Mouse (Mus musculus): Measurements from ENCODE around the gene Plxnb2. TPM values are rescaled to one million over a fixed set of nuclear protein-coding genes. Genes with fewer than 3 reads are reported as not detected.

Gene Plxnb2
- polyA plus RNA-seq, 1 experiment from 2014 or later: 122 TPM

DNA sequence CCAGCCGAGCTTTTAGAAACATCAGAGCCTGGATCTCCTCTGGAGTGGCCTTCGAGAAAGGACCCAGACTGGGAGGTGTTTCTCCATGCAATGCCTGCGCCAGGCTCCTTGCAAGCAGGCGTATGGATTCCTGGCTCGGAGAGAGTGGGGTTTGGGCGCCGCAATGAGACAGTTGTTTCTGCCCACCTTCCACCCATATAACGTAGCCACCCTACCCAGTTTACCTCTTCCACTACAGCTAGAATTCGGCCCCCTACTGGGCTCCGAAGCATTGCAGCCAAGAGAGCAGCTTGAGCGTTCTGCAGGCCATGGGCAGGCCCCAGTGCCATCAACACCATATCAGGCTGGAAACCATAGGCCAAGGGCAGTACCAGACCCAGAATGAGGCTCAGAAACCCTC lies 57.0 kb downstream of the Plxnb2 start:
- H3K4me1 ChIP-seq (ENCODE audit: control insufficient read depth, insufficient read depth, low read length): peaks cover 24% of the 10 kb centered on the region
- no peak for ATAC-seq (ENCODE audit: insufficient number of reproducible peaks, low FRiP score, low TSS enrichment, low read depth)
- 28% methylated on average over 11 of the region's 11 CpGs for whole genome bisulfite sequencing
- no peaks in the 10 kb centered on the region for H3K27me3 ChIP-seq (ENCODE audit: control insufficient read depth, insufficient read depth, low read length)
- peaks cover 2% of the 10 kb centered on the region; the same call in 1 of the 2 replicates for H3K36me3 ChIP-seq (ENCODE audit: control insufficient read depth, insufficient read depth, low read length)
- H3K4me3 ChIP-seq (ENCODE audit: low read depth, low read length): peak overlapping the region; percentile 89
- peak overlapping the region; percentile 82 for H3K9ac ChIP-seq (ENCODE audit: low read length)
- H3K9me3 ChIP-seq (ENCODE audit: control insufficient read depth, low read length): no peaks in the 10 kb centered on the region
- H3K27ac ChIP-seq (replicated peaks; ENCODE audit: low read depth, low read length): no peak overlapping the region; the same call in 1 of the 2 replicates
- peak overlapping the region; percentile 88 for H3K4me2 ChIP-seq (ENCODE audit: low read depth, severe bottlenecking)
- DNase-seq (ENCODE audit: low spot score): peak; percentile 55

DNA sequence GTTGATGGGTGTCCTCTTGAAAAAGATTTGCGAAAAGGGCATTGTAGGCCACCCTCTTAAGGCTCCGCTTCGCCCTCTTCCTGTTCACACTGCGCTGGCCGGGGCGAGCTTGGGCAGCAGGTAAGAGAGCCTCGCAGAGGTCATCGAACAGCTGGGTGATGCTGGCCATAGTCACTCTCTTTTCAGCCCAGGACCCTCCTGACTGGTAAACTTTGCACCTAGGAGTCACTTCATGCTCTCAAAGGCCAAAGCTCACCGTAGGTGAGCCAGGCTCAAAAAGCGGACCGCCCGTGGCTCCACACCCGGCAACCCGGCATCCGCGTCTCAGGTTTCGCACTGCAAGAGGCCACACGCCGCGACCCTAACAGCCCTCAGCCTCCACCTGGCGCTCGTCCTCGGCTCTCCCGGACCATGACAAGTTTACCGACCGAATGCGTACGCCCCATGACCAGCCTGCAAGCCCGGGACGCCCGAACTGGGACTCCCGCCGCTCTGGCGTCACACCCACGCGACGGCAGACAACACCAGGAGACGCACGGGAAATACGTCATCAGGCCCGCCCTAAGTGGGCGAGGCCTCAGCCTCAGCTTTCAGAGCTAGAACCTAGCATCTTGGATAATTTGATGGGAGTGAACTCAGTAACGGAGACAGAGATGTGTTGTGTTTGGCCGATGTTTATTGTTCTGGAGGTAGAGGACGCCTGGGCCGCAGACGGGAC lies 57.8 kb downstream of the Plxnb2 start, which contains the start of gene Tubgcp6:
Gene Tubgcp6, minus strand, starts transcription at position 464 of the 718 bp plus-strand sequence.
- peak; percentile 71 for ATAC-seq (ENCODE audit: insufficient number of reproducible peaks, low FRiP score, low TSS enrichment, low read depth)
- H3K27ac ChIP-seq (replicated peaks; ENCODE audit: low read depth, low read length): no peak within 1 kb of the TSS; the same call in 1 of the 2 replicates
- peaks cover 2% of the 10 kb centered on the region for H3K36me3 ChIP-seq (ENCODE audit: control insufficient read depth, insufficient read depth, low read length)
- H3K4me2 ChIP-seq (ENCODE audit: low read depth, severe bottlenecking): peak within 1 kb of the TSS; percentile 88
- peak within 1 kb of the TSS; percentile 89 for H3K4me3 ChIP-seq (ENCODE audit: low read depth, low read length)
- WGBS: under 1% methylated on average over 47 of the region's 47 CpGs
- no peaks in the 10 kb centered on the region for H3K27me3 ChIP-seq (ENCODE audit: control insufficient read depth, insufficient read depth, low read length)
- peak within 1 kb of the TSS; percentile 82 for H3K9ac ChIP-seq (ENCODE audit: low read length)
- no peaks in the 10 kb centered on the region for H3K9me3 ChIP-seq (ENCODE audit: control insufficient read depth, low read length)
- DNase-seq (ENCODE audit: low spot score): peak; percentile 97
- H3K4me1 ChIP-seq (ENCODE audit: control insufficient read depth, insufficient read depth, low read length): peaks cover 20% of the 10 kb centered on the region

DNA sequence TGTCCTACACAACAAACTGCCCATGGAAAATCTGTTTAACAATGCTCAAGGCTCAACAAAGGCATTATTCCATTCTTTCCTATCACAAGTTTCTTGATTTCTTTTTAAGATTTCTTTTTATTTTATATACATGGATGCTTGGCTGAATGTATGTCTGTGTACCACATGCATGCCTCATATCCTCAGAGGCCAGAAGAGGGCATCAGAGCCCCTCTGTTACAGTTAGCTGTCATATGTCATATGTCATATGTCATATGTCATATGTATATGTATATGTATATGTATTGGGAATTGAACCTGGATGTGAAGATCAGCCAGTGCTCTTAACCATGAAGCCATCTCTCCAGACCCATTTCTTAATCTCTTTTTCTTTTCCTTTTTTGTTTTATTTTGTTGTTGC lies 62.6 kb downstream of the Plxnb2 start:
- no peak for DNase-seq (ENCODE audit: low spot score)

DNA sequence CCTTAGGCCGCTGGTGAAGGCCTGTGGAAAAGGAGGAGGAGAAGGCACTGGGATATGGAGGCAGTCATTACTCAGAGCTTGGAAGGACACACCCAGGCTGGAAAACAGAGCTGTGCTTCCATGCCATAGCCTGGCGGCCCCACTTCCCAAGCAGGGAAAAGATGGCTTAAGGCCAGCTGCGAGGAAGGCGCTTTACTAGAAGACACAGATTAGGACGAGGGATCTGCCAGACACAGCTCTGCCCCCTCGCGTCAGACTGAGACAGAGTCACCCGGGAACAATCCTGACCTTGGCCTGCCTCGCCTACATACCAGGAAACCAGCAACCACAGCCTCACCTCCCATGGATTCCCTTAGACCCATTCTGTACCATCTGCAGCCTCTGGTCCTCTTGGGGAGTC lies 70.4 kb downstream of the Plxnb2 start:
- Histone ChIP-seq H3K4me3 (ENCODE audit: low read depth, low read length) (no peak overlapping the region), H3K4me1 (ENCODE audit: control insufficient read depth, insufficient read depth, low read length) (no peaks in the 10 kb centered on the region), H3K36me3 (ENCODE audit: control insufficient read depth, insufficient read depth, low read length) (peaks cover 16% of the 10 kb centered on the region), H3K9ac (ENCODE audit: low read length) (no peak overlapping the region), H3K4me2 (ENCODE audit: low read depth, severe bottlenecking) (no peak overlapping the region), H3K27me3 (ENCODE audit: control insufficient read depth, insufficient read depth, low read length) (no peaks in the 10 kb centered on the region), H3K9me3 (ENCODE audit: control insufficient read depth, low read length) (no peaks in the 10 kb centered on the region), H3K27ac (replicated peaks; ENCODE audit: low read depth, low read length) (no peak overlapping the region)
- DNase-seq (ENCODE audit: low spot score): no peak
- 76% methylated on average over 9 of the region's 9 CpGs for WGBS
- no peak for ATAC-seq (ENCODE audit: insufficient number of reproducible peaks, low FRiP score, low TSS enrichment, low read depth)

More for the DNA sequence above, 62.6 kb downstream of the Plxnb2 start:
- Histone ChIP-seq H3K27ac (replicated peaks; ENCODE audit: low read depth, low read length) (no peak overlapping the region), H3K4me2 (ENCODE audit: low read depth, severe bottlenecking) (no peak overlapping the region), H3K27me3 (ENCODE audit: control insufficient read depth, insufficient read depth, low read length) (no peaks in the 10 kb centered on the region), H3K4me1 (ENCODE audit: control insufficient read depth, insufficient read depth, low read length) (peaks cover 13% of the 10 kb centered on the region), H3K9me3 (ENCODE audit: control insufficient read depth, low read length) (no peaks in the 10 kb centered on the region), H3K9ac (ENCODE audit: low read length) (no peak overlapping the region), H3K36me3 (ENCODE audit: control insufficient read depth, insufficient read depth, low read length) (peaks cover 11% of the 10 kb centered on the region), H3K4me3 (ENCODE audit: low read depth, low read length) (no peak overlapping the region)
- no peak for ATAC-seq (ENCODE audit: insufficient number of reproducible peaks, low FRiP score, low TSS enrichment, low read depth)

DNA sequence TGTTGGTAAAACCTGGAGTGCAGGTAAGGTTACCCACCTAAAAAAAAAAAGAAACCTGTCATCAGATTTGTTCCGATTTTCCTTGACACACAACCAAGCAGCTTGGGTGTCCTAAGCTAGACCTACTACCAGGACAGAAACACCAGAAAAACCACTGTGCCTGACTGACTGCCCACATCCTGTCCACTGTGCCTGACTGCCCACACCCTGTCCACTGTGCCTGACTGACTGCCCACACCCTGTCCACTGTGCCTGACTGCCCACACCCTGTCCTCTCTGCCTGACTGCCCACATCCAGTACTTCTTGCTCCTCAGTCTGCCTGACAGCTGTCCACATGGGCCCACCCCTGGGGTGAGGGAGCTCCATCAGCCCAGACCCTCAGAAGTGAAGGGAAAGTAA lies 73.6 kb downstream of the Plxnb2 start:
- WGBS: 93% methylated on average over 1 of the region's 1 CpGs
- Histone ChIP-seq H3K4me1 (ENCODE audit: control insufficient read depth, insufficient read depth, low read length) (no peaks in the 10 kb centered on the region), H3K9ac (ENCODE audit: low read length) (no peak overlapping the region), H3K4me3 (ENCODE audit: low read depth, low read length) (no peak overlapping the region), H3K4me2 (ENCODE audit: low read depth, severe bottlenecking) (no peak overlapping the region), H3K36me3 (ENCODE audit: control insufficient read depth, insufficient read depth, low read length) (peaks cover 31% of the 10 kb centered on the region), H3K27ac (replicated peaks; ENCODE audit: low read depth, low read length) (no peak overlapping the region), H3K9me3 (ENCODE audit: control insufficient read depth, low read length) (no peaks in the 10 kb centered on the region), H3K27me3 (ENCODE audit: control insufficient read depth, insufficient read depth, low read length) (no peaks in the 10 kb centered on the region)
- ATAC-seq (ENCODE audit: insufficient number of reproducible peaks, low FRiP score, low TSS enrichment, low read depth): no peak
- DNase-seq (ENCODE audit: low spot score): no peak

DNA sequence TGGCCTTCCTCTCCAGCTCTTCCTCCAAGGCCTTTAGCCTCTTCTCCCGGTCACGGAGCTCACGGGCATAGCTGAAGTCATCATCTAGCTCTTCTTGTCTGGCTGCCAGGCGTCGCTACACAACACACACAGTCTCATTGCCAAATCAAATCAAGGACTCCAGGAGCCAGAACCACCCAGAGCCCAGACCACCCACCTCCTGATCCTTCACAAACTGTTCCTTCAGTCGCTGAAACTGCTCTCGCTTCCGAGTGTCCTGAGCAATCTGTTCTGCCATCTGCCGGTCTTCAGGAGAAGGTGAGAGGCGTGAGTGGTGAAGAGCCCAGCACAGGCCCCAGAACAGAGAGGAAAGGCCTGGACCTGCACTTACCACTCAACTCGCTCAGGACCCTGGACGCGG lies 74.5 kb downstream of the Plxnb2 start:
- WGBS: 87% methylated on average over 13 of the region's 13 CpGs
- Histone ChIP-seq H3K27ac (replicated peaks; ENCODE audit: low read depth, low read length) (no peak overlapping the region), H3K4me1 (ENCODE audit: control insufficient read depth, insufficient read depth, low read length) (no peaks in the 10 kb centered on the region), H3K9ac (ENCODE audit: low read length) (no peak overlapping the region), H3K9me3 (ENCODE audit: control insufficient read depth, low read length) (no peaks in the 10 kb centered on the region), H3K27me3 (ENCODE audit: control insufficient read depth, insufficient read depth, low read length) (no peaks in the 10 kb centered on the region), H3K4me3 (ENCODE audit: low read depth, low read length) (no peak overlapping the region), H3K4me2 (ENCODE audit: low read depth, severe bottlenecking) (no peak overlapping the region), H3K36me3 (ENCODE audit: control insufficient read depth, insufficient read depth, low read length) (peaks cover 38% of the 10 kb centered on the region)
- no peak for DNase-seq (ENCODE audit: low spot score)
- ATAC-seq (ENCODE audit: insufficient number of reproducible peaks, low FRiP score, low TSS enrichment, low read depth): no peak

Small RNA genes lying within 50 kb of the gene (microRNA-seq; reads per million reads assigned to microRNA genes)
- gene Mir6958 (7.0 reads per million, percentile 16 among the genes with 10 or more reads in this experiment), gene Mir7118 (not detected)

Other genes starting within 250 kb of the Plxnb2 start
- not detected in 2 replicates for gene Ttll8, start 226.4 kb downstream of the Plxnb2 start, polyA plus RNA-seq (2014; fragmentation: Nextera tagmentation; extraction: Ambion mirVana)
- gene Mlc1, start 201.8 kb downstream of the Plxnb2 start, polyA plus RNA-seq (2014; fragmentation: Nextera tagmentation; extraction: Ambion mirVana): not detected in 2 replicates
- gene Mov10l1, start 197.9 kb downstream of the Plxnb2 start, polyA plus RNA-seq (2014; fragmentation: Nextera tagmentation; extraction: Ambion mirVana): not detected in 2 replicates
- 0.20 and 0.37 TPM in 2 replicates for gene Panx2, start 121.1 kb downstream of the Plxnb2 start, polyA plus RNA-seq (2014; fragmentation: Nextera tagmentation; extraction: Ambion mirVana)
- 46.9 and 49.0 TPM in 2 replicates for gene Trabd, start 105.7 kb downstream of the Plxnb2 start, polyA plus RNA-seq (2014; fragmentation: Nextera tagmentation; extraction: Ambion mirVana)
- 15.4 and 16.9 TPM in 2 replicates for gene Selenoo, start 91.7 kb downstream of the Plxnb2 start, polyA plus RNA-seq (2014; fragmentation: Nextera tagmentation; extraction: Ambion mirVana)
- 22.6 and 23.5 TPM in 2 replicates for gene Tubgcp6, start 57.7 kb downstream of the Plxnb2 start, polyA plus RNA-seq (2014; fragmentation: Nextera tagmentation; extraction: Ambion mirVana)
- gene Hdac10, start 52.1 kb downstream of the Plxnb2 start, polyA plus RNA-seq (2014; fragmentation: Nextera tagmentation; extraction: Ambion mirVana): 9.1 and 9.8 TPM in 2 replicates
- gene Mapk12, start 40.1 kb downstream of the Plxnb2 start, polyA plus RNA-seq (2014; fragmentation: Nextera tagmentation; extraction: Ambion mirVana): 14.3 and 15.2 TPM in 2 replicates
- gene Mapk11, start 31.2 kb downstream of the Plxnb2 start, polyA plus RNA-seq (2014; fragmentation: Nextera tagmentation; extraction: Ambion mirVana): 15.3 and 16.6 TPM in 2 replicates
- 19.4 and 19.8 TPM in 2 replicates for gene Dennd6b, start 15.7 kb upstream of the Plxnb2 start, polyA plus RNA-seq (2014; fragmentation: Nextera tagmentation; extraction: Ambion mirVana)
- gene Ppp6r2, start 30.8 kb upstream of the Plxnb2 start, polyA plus RNA-seq (2014; fragmentation: Nextera tagmentation; extraction: Ambion mirVana): 22.7 and 23.4 TPM in 2 replicates
- 60.2 and 62.8 TPM in 2 replicates for gene Sbf1, start 134.5 kb upstream of the Plxnb2 start, polyA plus RNA-seq (2014; fragmentation: Nextera tagmentation; extraction: Ambion mirVana)
- gene Adm2, start 141.9 kb upstream of the Plxnb2 start, polyA plus RNA-seq (2014; fragmentation: Nextera tagmentation; extraction: Ambion mirVana): not detected in 2 replicates
- not detected in 2 replicates for gene Miox, start 153.6 kb upstream of the Plxnb2 start, polyA plus RNA-seq (2014; fragmentation: Nextera tagmentation; extraction: Ambion mirVana)
- gene Lmf2, start 174.9 kb upstream of the Plxnb2 start, polyA plus RNA-seq (2014; fragmentation: Nextera tagmentation; extraction: Ambion mirVana): 31.6 and 32.1 TPM in 2 replicates
- gene Ncaph2, start 174.9 kb upstream of the Plxnb2 start, polyA plus RNA-seq (2014; fragmentation: Nextera tagmentation; extraction: Ambion mirVana): 176 and 180 TPM in 2 replicates
- gene Sco2, start 193.1 kb upstream of the Plxnb2 start, polyA plus RNA-seq (2014; fragmentation: Nextera tagmentation; extraction: Ambion mirVana): 4.9 and 6.3 TPM in 2 replicates
- 1.9 and 2.2 TPM in 2 replicates for gene Tymp, start 196.3 kb upstream of the Plxnb2 start, polyA plus RNA-seq (2014; fragmentation: Nextera tagmentation; extraction: Ambion mirVana)
- 0.34 TPM in 1 of 2 replicates, not detected in the other for gene Odf3b, start 198.5 kb upstream of the Plxnb2 start, polyA plus RNA-seq (2014; fragmentation: Nextera tagmentation; extraction: Ambion mirVana)
- not detected in 2 replicates for gene Klhdc7b, start 204.1 kb upstream of the Plxnb2 start, polyA plus RNA-seq (2014; fragmentation: Nextera tagmentation; extraction: Ambion mirVana)
- not detected in 2 replicates for gene Syce3, start 229.7 kb upstream of the Plxnb2 start, polyA plus RNA-seq (2014; fragmentation: Nextera tagmentation; extraction: Ambion mirVana)
- gene Cpt1b, start 245.1 kb upstream of the Plxnb2 start, polyA plus RNA-seq (2014; fragmentation: Nextera tagmentation; extraction: Ambion mirVana): 1.0 and 1.2 TPM in 2 replicates
- 1.7 and 2.0 TPM in 2 replicates for gene C730034F03Rik, start 248.8 kb upstream of the Plxnb2 start, polyA plus RNA-seq (2014; fragmentation: Nextera tagmentation; extraction: Ambion mirVana)
- not detected in 2 replicates for gene Gm44502, start 248.9 kb upstream of the Plxnb2 start, polyA plus RNA-seq (2014; fragmentation: Nextera tagmentation; extraction: Ambion mirVana)
- gene Chkb, start 249.1 kb upstream of the Plxnb2 start, polyA plus RNA-seq (2014; fragmentation: Nextera tagmentation; extraction: Ambion mirVana): 48.7 and 50.1 TPM in 2 replicates